Mouse (Mus musculus): ENCODE measurements around the gene Gm11563. TPM values are rescaled to one million over a fixed set of nuclear protein-coding genes. Genes with fewer than 3 reads are reported as not detected.

Gene Gm11563
- total RNA-seq, 2 experiments from 2014 or later, result not detected

- intact Hi-C loops (cut with DNase I), result no loop called here
- DNase-seq, result no peak
These were observed 49.6 kb downstream of the Gm11563 start for GRCm38 (mm10) chr11:99609126-99609525.

Other genes starting within 250 kb of the Gm11563 start
- not detected for gene Krt12, start 236.7 kb downstream of the Gm11563 start, total RNA-seq (2021)
- gene Krt20, start 220.8 kb downstream of the Gm11563 start, total RNA-seq (2021), result under 1 TPM in 1 of 2 experiments, not detected in 1; 0.17 TPM
- gene Krt23, start 165.8 kb downstream of the Gm11563 start, total RNA-seq (2021), result not detected
- gene Krt39, start 137.6 kb downstream of the Gm11563 start, total RNA-seq (2021), result not detected
- not detected for gene Krt40, start 115.8 kb downstream of the Gm11563 start, total RNA-seq (2021)
- not detected for gene Krtap3-3, start 108.1 kb downstream of the Gm11563 start, total RNA-seq (2021)
- not detected for gene Krtap3-2, start 102.1 kb downstream of the Gm11563 start, total RNA-seq (2021)
- gene Gm11939, start 99.5 kb downstream of the Gm11563 start, total RNA-seq (2021), result not detected
- gene Krtap3-1, start 92.3 kb downstream of the Gm11563 start, total RNA-seq (2021), result not detected
- gene Krtap1-5, start 77.9 kb downstream of the Gm11563 start, total RNA-seq (2021), result not detected
- not detected for gene Krtap1-4, start 75.3 kb downstream of the Gm11563 start, total RNA-seq (2021)
- gene Krtap1-3, start 67.6 kb downstream of the Gm11563 start, total RNA-seq (2021), result not detected
- not detected for gene Krtap9-3, start 60.9 kb downstream of the Gm11563 start, total RNA-seq (2021)
- gene Gm11938, start 55.7 kb downstream of the Gm11563 start, total RNA-seq (2021), result not detected
- gene Gm11937, start 48.8 kb downstream of the Gm11563 start, total RNA-seq (2021), result not detected
- gene Krtap2-4, start 44.1 kb downstream of the Gm11563 start, total RNA-seq (2021), result not detected
- gene Gm11562, start 38.5 kb downstream of the Gm11563 start, total RNA-seq (2021), result not detected
- gene Krtap4-1, start 30.7 kb downstream of the Gm11563 start, total RNA-seq (2021), result not detected
- gene Krtap4-2, start 23.9 kb downstream of the Gm11563 start, total RNA-seq (2021), result not detected
- gene Krtap4-7, start 14.9 kb downstream of the Gm11563 start, total RNA-seq (2021), result not detected
- not detected for gene Gm11555, start 8.7 kb downstream of the Gm11563 start, total RNA-seq (2021)
- gene Krtap4-6, start 7.0 kb upstream of the Gm11563 start, total RNA-seq (2021), result not detected
- not detected for gene Gm14190, start 31.8 kb upstream of the Gm11563 start, total RNA-seq (2021)
- not detected for gene Gm14180, start 75.3 kb upstream of the Gm11563 start, total RNA-seq (2021)
- gene Gm11595, start 114.0 kb upstream of the Gm11563 start, total RNA-seq (2021), result not detected
- not detected for gene Krtap4-8, start 121.7 kb upstream of the Gm11563 start, total RNA-seq (2021)
- not detected for gene Krtap4-9, start 126.2 kb upstream of the Gm11563 start, total RNA-seq (2021)
- gene Gm11596, start 134.5 kb upstream of the Gm11563 start, total RNA-seq (2021), result not detected
- not detected for gene Gm11569, start 140.0 kb upstream of the Gm11563 start, total RNA-seq (2021)
- not detected for gene Gm11554, start 145.5 kb upstream of the Gm11563 start, total RNA-seq (2021)
- not detected for gene Krtap4-13, start 150.9 kb upstream of the Gm11563 start, total RNA-seq (2021)
- not detected for gene Gm11564, start 156.7 kb upstream of the Gm11563 start, total RNA-seq (2021)
- not detected for gene 2300003K06Rik, start 179.1 kb upstream of the Gm11563 start, total RNA-seq (2021)
- gene Krtap4-16, start 192.6 kb upstream of the Gm11563 start, total RNA-seq (2021), result not detected
- not detected for gene Gm11568, start 199.0 kb upstream of the Gm11563 start, total RNA-seq (2021)
- not detected for gene Gm11559, start 205.5 kb upstream of the Gm11563 start, total RNA-seq (2021)
- not detected for gene Krtap9-1, start 214.4 kb upstream of the Gm11563 start, total RNA-seq (2021)
- gene Gm11567, start 220.2 kb upstream of the Gm11563 start, total RNA-seq (2021), result not detected
- gene Krtap31-1, start 249.0 kb upstream of the Gm11563 start, total RNA-seq (2021), result not detected

Measured in gastrocnemius, postnatal 36 days (tissue).